Mouse (Mus musculus) MEL (cell line): ENCODE measurements around the gene Fyn.

Experiments used
- CHD1 ChIP-seq: IDR thresholded peaks from 2 replicates; pipeline ENCODE4 v1.6.1; 2012; ENCODE audit warnings: low read depth, mild to moderate bottlenecking, inconsistent platforms, low read length, improper control_type of control experiment
- CTCF ChIP-seq, 3 experiments: IDR thresholded peaks in 2 of 3; conservative IDR thresholded peaks in 1 of 3; 2 replicates each; pipeline ENCODE4 v1.5.1; 2011 to 2012; ENCODE audit warnings: low read length in 3 of 3, low read depth in 2 of 3, mild to moderate bottlenecking in 2 of 3, improper control_type of control experiment in 1 of 3, inconsistent platforms in 1 of 3, mixed read lengths in 1 of 3, moderate library complexity in 1 of 3; ENCODE audit not compliant: control insufficient read depth in 1 of 3, insufficient read depth in 1 of 3, poor library complexity in 1 of 3, severe bottlenecking in 1 of 3
- EP300 ChIP-seq, 2 experiments: IDR thresholded peaks; 2 replicates each; pipeline ENCODE4 v1.6.1; 2011; ENCODE audit warnings: improper control_type of control experiment in 2 of 2, low read length in 2 of 2, low read depth in 1 of 2, mild to moderate bottlenecking in 1 of 2
- POLR2A ChIP-seq, 2 experiments: IDR thresholded peaks; 2 replicates each; pipeline ENCODE4 v1.6.1; 2011 to 2012; ENCODE audit warnings: low read length in 2 of 2, mild to moderate bottlenecking in 2 of 2, control low read depth in 1 of 2, improper control_type of control experiment in 1 of 2, low read depth in 1 of 2, moderate library complexity in 1 of 2; ENCODE audit not compliant: control insufficient read depth in 1 of 2, insufficient read depth in 1 of 2, poor library complexity in 1 of 2
- USF1 ChIP-seq: IDR thresholded peaks from 2 replicates; pipeline ENCODE4 v1.6.1; 2014; ENCODE audit warnings: low read depth, mild to moderate bottlenecking, inconsistent platforms, low read length, improper control_type of control experiment, moderate library complexity

- TF ChIP-seq CTCF (IDR thresholded peaks at IDR 0.05 in 2 of 3, conservative IDR thresholded peaks at IDR 0.05 in 1 of 3; ENCODE audit: control insufficient read depth in 1 of 3, insufficient read depth in 1 of 3, low read depth in 2 of 3, low read length in 3 of 3, poor library complexity in 1 of 3, severe bottlenecking in 1 of 3) (no peak), EP300 (IDR thresholded peaks at IDR 0.05; ENCODE audit: low read depth in 1 of 2, low read length in 2 of 2) (no peak), CHD1 (no peak), POLR2A (IDR thresholded peaks at IDR 0.05; ENCODE audit: control insufficient read depth in 1 of 2, insufficient read depth in 1 of 2, low read depth in 1 of 2, low read length in 2 of 2, poor library complexity in 1 of 2) (no peak), USF1 (no peak)
Observed at GRCm38 (mm10) chr10:39540995-39541394, 172.3 kb downstream of the Fyn start.
